Mouse (Mus musculus) urinary bladder, postnatal 0 days (tissue): Measurements from ENCODE around the gene Kdm2b. TPM values are rescaled to one million over a fixed set of nuclear protein-coding genes. Genes with fewer than 3 reads are reported as not detected.

Source experiments
- polyA plus RNA-seq: library from polyadenylated mRNA; unstranded; fragments of >200 nt; fragmentation: Nextera tagmentation; extraction: Ambion mirVana; gene quantifications from 2 replicates; pipeline ENCODE4 v1.2.1, GENCODE M21; 2015

The Kdm2b gene
- polyA plus RNA-seq: 15.1 and 16.0 TPM in 2 replicates

DNA sequence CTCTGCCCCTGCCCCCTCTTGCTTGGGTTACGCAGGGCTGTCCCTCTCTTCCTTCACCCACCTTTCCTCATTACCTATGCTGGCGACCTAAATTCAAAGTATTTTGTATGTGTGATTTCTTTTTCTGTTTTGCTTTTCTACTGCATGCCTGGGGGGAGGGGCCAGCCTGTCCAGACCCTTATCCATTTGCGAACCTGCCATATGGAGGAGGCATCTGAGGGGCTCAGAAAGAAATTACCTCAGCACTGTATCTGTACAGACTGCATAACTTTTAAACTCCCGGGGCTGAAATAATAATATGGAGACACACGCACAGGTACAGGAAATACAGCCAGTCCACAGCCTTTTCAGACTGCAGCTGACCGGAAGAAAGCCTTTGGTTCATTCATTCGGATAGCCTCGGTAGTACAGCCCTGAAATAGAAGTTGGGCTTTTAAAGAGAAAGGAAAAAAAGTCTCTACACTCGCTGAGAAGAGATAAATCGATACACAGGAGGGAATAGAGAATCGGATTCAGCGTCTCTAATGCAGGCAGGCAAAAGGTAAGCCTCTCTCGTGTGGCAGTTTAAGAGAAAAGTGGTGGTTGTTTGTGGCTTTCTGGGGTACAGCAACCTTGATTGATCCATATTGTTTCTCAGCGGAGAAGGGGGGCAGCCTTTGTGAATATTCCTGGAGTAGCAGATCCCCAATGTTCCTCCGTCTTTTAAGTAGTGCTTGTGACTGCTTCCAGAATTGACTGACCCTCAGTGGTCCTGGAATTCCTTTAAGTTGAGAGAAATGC lies at the start of gene Kdm2b:
Kdm2b (minus strand) TSS at position 273 of the 780 bp plus-strand sequence.

DNA sequence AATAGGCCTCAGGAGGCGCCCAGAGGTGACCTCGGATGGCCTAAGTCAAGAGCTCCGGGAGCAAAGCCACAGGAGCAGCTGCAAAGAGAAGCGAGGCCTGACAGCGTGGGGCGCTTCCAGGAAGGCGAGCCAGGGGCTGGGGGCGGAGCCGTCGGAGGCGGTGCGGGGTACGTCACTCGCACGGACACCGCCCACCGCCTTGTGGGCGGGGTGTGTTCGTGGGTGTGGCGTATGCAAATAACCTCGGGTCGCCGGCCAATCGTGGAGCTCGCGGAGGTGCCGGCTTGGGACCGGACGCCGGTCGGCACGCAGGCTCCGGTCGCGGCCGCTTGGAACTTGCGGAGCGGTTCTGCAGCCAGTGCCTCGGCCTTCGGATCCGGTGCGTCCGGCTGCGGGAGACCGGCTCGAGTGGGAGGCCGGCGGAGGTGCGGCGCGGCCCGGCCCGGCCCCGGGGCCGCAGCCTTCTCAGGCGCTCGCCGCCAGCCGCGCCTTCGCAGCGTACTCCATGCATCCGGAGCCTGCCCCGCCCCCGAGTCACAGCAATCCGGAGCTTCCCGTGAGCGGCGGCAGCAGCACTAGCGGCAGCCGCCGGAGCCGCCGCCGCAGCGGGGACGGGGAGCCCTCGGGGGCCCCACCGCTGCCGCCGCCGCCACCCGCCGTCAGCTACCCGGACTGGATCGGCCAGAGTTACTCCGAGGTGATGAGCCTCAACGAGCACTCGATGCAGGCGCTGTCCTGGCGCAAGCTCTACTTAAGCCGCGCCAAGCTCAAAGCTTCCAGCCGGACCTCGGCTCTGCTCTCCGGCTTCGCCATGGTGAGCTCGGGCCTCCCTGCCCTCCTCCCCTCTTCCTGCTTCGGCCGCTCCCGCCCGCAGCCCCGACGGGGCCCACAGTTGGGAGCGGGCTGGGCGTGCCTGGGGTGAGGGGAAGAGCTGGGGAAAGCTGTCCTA lies 25.4 kb upstream of the Kdm2b start, which contains the start of gene Orai1:
Orai1 (plus strand) TSS at position 322 of the 949 bp plus-strand sequence.

DNA sequence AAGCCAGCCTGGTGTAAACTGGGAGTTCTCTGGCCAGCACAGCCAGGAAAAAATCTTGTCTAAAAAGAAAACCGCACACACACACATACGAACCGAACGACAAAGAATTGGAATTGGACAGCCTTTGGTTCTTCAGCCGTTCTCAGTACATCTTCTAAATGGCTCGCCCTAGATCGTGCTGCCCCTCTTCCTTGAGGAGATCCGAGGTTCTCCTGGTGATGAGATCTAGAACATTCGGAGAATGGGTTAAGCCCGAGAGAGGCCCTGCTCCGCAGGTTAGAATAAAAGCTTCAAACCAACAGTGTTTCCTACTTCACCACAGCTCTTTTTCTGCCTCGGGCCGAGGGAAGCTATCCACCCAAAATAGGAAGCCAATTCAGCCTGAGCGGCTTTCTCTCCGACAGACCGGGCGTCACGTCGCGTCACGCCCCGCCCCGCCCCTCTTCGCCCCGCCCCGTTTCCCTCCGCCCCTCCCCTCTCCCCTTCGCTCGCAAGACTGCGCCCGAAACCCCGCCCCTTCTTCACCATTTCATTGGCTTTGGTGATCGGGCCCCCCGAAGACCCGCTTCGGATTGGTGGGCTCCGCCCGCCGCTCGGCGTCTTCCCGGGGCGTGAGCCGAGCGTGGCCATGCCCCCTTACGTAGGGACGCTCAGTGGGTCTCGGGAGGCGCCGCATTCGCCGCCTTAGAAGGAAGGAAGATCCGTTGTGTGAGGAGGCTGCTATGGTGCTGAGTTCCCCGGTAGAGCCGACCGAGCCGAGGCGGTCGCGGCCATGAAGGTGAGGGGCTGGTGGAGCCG lies 139.9 kb downstream of the Kdm2b start, which contains the start of gene Rnf34:
Rnf34 (plus strand) TSS at position 528 of the 798 bp plus-strand sequence.

DNA sequence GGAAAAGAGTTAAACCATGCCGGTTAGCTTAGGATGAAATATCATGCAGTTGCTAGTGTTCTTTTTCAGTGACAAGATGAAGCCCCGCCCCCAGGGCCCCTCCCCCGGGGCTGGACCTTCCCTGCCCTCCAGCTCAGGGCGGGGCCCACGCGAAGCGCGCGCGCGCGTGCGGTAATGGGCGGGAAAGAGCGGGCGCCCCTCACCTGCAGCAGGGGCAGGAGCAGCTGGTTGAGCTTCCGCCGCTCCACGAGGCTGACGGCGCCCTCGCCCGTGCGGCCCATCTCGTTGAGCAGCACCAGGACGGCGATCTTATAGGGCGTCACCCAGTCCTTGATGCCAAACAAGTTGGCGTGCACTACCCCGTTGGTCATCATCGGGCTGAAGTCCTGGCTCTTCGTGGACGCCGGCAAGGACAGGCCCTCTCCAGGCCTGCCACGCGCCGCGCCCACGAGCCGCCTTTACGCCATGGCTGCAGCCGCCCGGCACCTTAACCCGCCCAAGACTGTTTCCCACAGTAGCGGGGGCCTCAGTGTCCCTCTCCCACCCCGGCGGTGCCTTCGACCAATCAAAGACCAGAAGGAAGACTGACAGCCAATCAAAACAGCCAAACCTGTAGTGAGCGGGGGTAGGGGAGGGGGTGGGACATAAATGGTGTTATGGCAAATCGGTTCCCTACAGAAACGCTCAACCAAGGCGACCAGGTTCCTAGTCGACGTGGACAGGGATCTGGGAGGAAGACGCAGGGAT lies 168.7 kb downstream of the Kdm2b start, which contains the start of gene Anapc5:
Anapc5 (minus strand) TSS at position 563 of the 747 bp plus-strand sequence.

Other genes with a start within 250 kb of the Kdm2b start
- 28.3 TPM in 2 replicates for gene Camkk2, start 210.4 kb downstream of the Kdm2b start, polyA plus RNA-seq
- gene Anapc5, start 168.5 kb downstream of the Kdm2b start, polyA plus RNA-seq: 191 and 230 TPM in 2 replicates
- 30.6 and 40.5 TPM in 2 replicates for gene Rnf34, start 139.8 kb downstream of the Kdm2b start, polyA plus RNA-seq
- 22.4 and 23.5 TPM in 2 replicates for gene Orai1, start 25.3 kb upstream of the Kdm2b start, polyA plus RNA-seq
- not detected in 2 replicates for gene Morn3, start 57.2 kb upstream of the Kdm2b start, polyA plus RNA-seq
- 10.6 and 11.9 TPM in 2 replicates for gene Tmem120b, start 78.6 kb upstream of the Kdm2b start, polyA plus RNA-seq
- 0.91 and 1.3 TPM in 2 replicates for gene Rhof, start 142.9 kb upstream of the Kdm2b start, polyA plus RNA-seq
- gene Setd1b, start 152.4 kb upstream of the Kdm2b start, polyA plus RNA-seq: 4.1 and 4.7 TPM in 2 replicates
- 50.2 and 52.0 TPM in 2 replicates for gene Psmd9, start 179.6 kb upstream of the Kdm2b start, polyA plus RNA-seq
- gene Hpd, start 192.9 kb upstream of the Kdm2b start, polyA plus RNA-seq: 0.15 and 0.37 TPM in 2 replicates